Mouse (Mus musculus): ENCODE measurements at regions not wholly inside any gene's neighbourhood (a gene's known extent, or its start where the extent isn't known, plus 50 kb on each side); places are given as distances from the start of the nearest gene placed in this dataset.

- ATAC-seq, result no peak
Measured at GRCm38 (mm10) chr9:62220451-62220850, 61.6 kb downstream of the Spesp1 start.

DNA sequence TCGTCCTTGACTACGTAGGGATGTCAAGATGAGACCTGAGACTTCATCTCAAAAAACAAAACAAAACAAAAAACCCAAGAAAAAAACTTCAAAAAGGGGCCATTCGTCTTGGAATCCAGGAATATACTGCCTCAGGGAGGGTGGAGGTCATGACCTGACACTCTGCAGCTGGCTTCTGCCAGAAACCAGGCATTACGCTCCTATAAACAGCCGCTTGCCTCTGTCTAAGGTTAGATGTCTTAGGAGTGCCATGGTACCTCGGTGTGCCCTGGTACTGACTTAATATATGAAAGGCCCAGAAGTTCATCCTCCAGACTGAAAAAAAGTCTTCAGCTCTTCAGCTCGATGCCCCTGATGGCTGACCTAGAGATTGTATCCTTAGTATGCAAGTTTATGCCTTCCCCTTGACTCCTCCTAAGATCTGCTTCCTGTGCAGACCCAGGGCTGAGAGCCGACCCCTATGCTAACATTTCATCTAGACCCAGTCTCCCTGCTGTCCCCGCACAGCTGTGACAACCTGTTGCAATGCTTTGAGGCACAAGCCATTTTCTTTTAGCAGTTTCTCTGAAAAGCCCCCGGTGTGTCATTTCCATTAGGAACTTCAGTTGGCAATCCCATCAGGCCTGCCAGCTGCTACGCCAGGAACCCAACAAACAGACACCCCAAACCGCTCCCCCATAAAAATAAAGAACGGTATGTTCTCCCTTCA, 66.7 kb downstream of the Spesp1 start:
- Histone ChIP-seq H3K4me3 (ENCODE audit: low read depth, low read length) (no peak overlapping the region), H3K27ac (ENCODE audit: low read depth, low read length) (no peak overlapping the region), H3K36me3 (ENCODE audit: control insufficient read depth, insufficient read depth) (no peaks in the 10 kb centered on the region), H3K27me3 (replicated peaks; ENCODE audit: control insufficient read depth, insufficient read depth, low read length) (no peaks in the 10 kb centered on the region), H3K4me2 (replicated peaks; ENCODE audit: low read depth) (no peak overlapping the region), H3K9ac (ENCODE audit: low read depth, low read length) (no peak overlapping the region), H3K9me3 (ENCODE audit: control insufficient read depth) (no peaks in the 10 kb centered on the region), H3K4me1 (replicated peaks; ENCODE audit: control insufficient read depth, insufficient read depth, low read length) (no peaks in the 10 kb centered on the region)
- TF ChIP-seq CTCF (IDR thresholded peaks at IDR 0.05; ENCODE audit: low read depth), result no peak
- no peak for ATAC-seq
- WGBS, result 70% methylated on average over 13 of the region's 13 CpGs

More at GRCm38 (mm10) chr9:62220451-62220850, 61.6 kb downstream of the Spesp1 start:
- Histone ChIP-seq H3K27ac (ENCODE audit: low read depth, low read length) (no peak overlapping the region), H3K9ac (ENCODE audit: low read depth, low read length) (no peak overlapping the region), H3K9me3 (ENCODE audit: control insufficient read depth) (no peaks in the 10 kb centered on the region), H3K27me3 (replicated peaks; ENCODE audit: control insufficient read depth, insufficient read depth, low read length) (no peaks in the 10 kb centered on the region), H3K4me2 (replicated peaks; ENCODE audit: low read depth) (no peak overlapping the region), H3K4me3 (ENCODE audit: low read depth, low read length) (no peak overlapping the region), H3K4me1 (replicated peaks; ENCODE audit: control insufficient read depth, insufficient read depth, low read length) (no peaks in the 10 kb centered on the region), H3K36me3 (ENCODE audit: control insufficient read depth, insufficient read depth) (no peaks in the 10 kb centered on the region)
- WGBS, result 61% methylated on average over 5 of the region's 5 CpGs
- no peak for TF ChIP-seq CTCF (IDR thresholded peaks at IDR 0.05; ENCODE audit: low read depth)

DNA sequence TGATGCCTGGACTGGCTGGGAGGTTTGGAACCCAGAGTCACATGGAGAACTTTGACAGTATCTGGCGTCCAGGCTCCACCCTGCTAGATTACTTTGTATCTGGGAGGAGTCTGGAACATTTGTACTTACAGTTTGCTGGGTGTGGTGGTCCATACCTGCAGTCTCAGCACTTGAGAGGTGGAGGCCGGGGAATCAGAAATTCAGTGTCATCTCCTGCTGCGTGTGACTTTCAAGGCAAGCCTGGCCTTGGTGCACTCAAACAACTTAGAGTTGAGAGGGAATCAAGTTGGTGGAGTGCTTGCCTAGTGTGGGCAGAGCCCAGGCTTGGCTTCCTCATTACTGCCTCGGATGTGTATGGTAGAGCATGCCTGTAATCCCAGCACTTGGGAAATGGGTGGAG, 67.5 kb downstream of the Spesp1 start:
- no peak for ATAC-seq
- TF ChIP-seq CTCF (IDR thresholded peaks at IDR 0.05; ENCODE audit: low read depth), result no peak
- Histone ChIP-seq H3K4me3 (ENCODE audit: low read depth, low read length) (no peak overlapping the region), H3K9ac (ENCODE audit: low read depth, low read length) (no peak overlapping the region), H3K4me1 (replicated peaks; ENCODE audit: control insufficient read depth, insufficient read depth, low read length) (no peaks in the 10 kb centered on the region), H3K27ac (ENCODE audit: low read depth, low read length) (no peak overlapping the region), H3K4me2 (replicated peaks; ENCODE audit: low read depth) (no peak overlapping the region), H3K36me3 (ENCODE audit: control insufficient read depth, insufficient read depth) (no peaks in the 10 kb centered on the region), H3K9me3 (ENCODE audit: control insufficient read depth) (no peaks in the 10 kb centered on the region), H3K27me3 (replicated peaks; ENCODE audit: control insufficient read depth, insufficient read depth, low read length) (no peaks in the 10 kb centered on the region)
- WGBS, result 60% methylated on average over 4 of the region's 4 CpGs

- no peak for ATAC-seq
- WGBS, result 53% methylated on average over 6 of the region's 6 CpGs
- Histone ChIP-seq H3K27ac (ENCODE audit: low read depth, low read length) (no peak overlapping the region), H3K27me3 (replicated peaks; ENCODE audit: control insufficient read depth, insufficient read depth, low read length) (no peaks in the 10 kb centered on the region), H3K9ac (ENCODE audit: low read depth, low read length) (no peak overlapping the region), H3K4me2 (replicated peaks; ENCODE audit: low read depth) (no peak overlapping the region), H3K36me3 (ENCODE audit: control insufficient read depth, insufficient read depth) (no peaks in the 10 kb centered on the region), H3K4me1 (replicated peaks; ENCODE audit: control insufficient read depth, insufficient read depth, low read length) (no peaks in the 10 kb centered on the region), H3K9me3 (ENCODE audit: control insufficient read depth) (no peaks in the 10 kb centered on the region), H3K4me3 (ENCODE audit: low read depth, low read length) (no peak overlapping the region)
- no peak for TF ChIP-seq CTCF (IDR thresholded peaks at IDR 0.05; ENCODE audit: low read depth)
Measured at GRCm38 (mm10) chr9:62212615-62213014, 69.4 kb downstream of the Spesp1 start.

- H3K9me3 ChIP-seq (ENCODE audit: control insufficient read depth), result no peaks in the 10 kb centered on the region
- H3K27me3 ChIP-seq (replicated peaks; ENCODE audit: control insufficient read depth, insufficient read depth, low read length), result no peaks in the 10 kb centered on the region
- TF ChIP-seq CTCF (IDR thresholded peaks at IDR 0.05; ENCODE audit: low read depth), result no peak
- no peak overlapping the region for H3K4me3 ChIP-seq (ENCODE audit: low read depth, low read length)
- no peaks in the 10 kb centered on the region for H3K4me1 ChIP-seq (replicated peaks; ENCODE audit: control insufficient read depth, insufficient read depth, low read length)
- no peak for ATAC-seq
- H3K27ac ChIP-seq (ENCODE audit: low read depth, low read length), result no peak overlapping the region
- WGBS, result 89% methylated on average over 5 of the region's 5 CpGs
- no peaks in the 10 kb centered on the region for H3K36me3 ChIP-seq (ENCODE audit: control insufficient read depth, insufficient read depth)
- no peak overlapping the region for H3K4me2 ChIP-seq (replicated peaks; ENCODE audit: low read depth)
- no peak overlapping the region for H3K9ac ChIP-seq (ENCODE audit: low read depth, low read length)
Measured at GRCm38 (mm10) chr9:62210815-62211214, 71.2 kb downstream of the Spesp1 start.

GRCm38 (mm10) chr9:62208436-62208835, 73.6 kb downstream of the Spesp1 start:
- no peaks in the 10 kb centered on the region for H3K9me3 ChIP-seq (ENCODE audit: control insufficient read depth)
- WGBS, result 55% methylated on average over 5 of the region's 5 CpGs
- H3K27ac ChIP-seq (ENCODE audit: low read depth, low read length), result no peak overlapping the region
- no peak overlapping the region for H3K4me2 ChIP-seq (replicated peaks; ENCODE audit: low read depth)
- ATAC-seq, result no peak
- no peaks in the 10 kb centered on the region for H3K27me3 ChIP-seq (replicated peaks; ENCODE audit: control insufficient read depth, insufficient read depth, low read length)
- no peak overlapping the region for H3K4me3 ChIP-seq (ENCODE audit: low read depth, low read length)
- no peaks in the 10 kb centered on the region for H3K4me1 ChIP-seq (replicated peaks; ENCODE audit: control insufficient read depth, insufficient read depth, low read length)
- H3K36me3 ChIP-seq (ENCODE audit: control insufficient read depth, insufficient read depth), result no peaks in the 10 kb centered on the region
- H3K9ac ChIP-seq (ENCODE audit: low read depth, low read length), result no peak overlapping the region
- TF ChIP-seq CTCF (IDR thresholded peaks at IDR 0.05; ENCODE audit: low read depth), result no peak
